Mouse (Mus musculus) MN1 (cell line): ENCODE measurements around the gene Aftph.
A peak's percentile ranks its signal among the peaks of the same experiment; 100 is the strongest.
"Not testable (repeated sequence)": the region's sequence is repeated elsewhere in the genome, so short reads cannot be mapped to it uniquely, and the experiment has no call there.

Experiments used
- DNase-seq: peaks from one replicate; pipeline ENCODE4 v3.0.0-alpha.2; 2016; ENCODE audit warnings: low spot score

Gene Aftph

DNA sequence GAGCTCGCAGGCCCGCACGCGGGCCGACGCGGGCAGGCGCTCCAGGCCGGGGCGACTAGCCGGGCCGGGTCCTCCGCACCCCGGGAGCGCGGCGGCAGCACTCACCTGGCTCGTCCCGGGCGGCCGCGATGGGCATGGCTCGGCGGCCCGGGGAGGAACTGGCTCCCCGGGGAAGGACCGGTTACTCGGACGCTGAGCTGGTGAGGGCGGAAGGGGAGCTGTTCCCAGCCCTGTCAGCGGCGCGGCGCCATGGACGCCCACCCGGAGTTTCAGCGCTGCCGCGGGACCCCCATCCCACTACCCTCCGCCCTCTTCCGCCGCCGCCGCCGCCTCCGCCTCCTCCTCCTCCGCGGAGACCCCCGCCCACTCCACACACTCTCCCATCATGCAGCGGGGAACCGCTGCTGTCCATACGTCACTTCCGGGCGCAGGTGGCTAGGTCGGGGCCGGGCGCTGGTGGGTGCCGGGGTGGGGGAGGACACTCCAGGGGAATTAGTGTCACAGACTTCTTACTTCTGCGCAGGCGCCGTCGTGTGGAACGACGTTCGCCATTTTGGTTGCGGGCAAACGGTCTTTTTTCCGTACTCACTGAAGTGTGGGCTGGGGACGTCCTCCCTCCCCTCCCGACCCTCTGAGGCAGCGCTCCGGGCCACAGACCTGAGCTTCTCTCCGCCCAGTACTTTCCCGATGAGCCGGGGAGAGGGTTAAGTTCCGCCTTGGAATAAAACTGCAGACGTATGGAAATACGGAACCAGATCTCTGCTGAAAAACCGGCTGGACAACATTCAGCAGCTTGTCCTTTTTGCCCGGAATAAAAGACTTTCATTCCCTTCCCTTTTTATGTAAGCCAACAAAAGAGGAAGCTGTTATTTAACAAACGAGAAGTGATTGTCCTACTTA is at the start of gene Aftph:
Gene Aftph, minus strand, starts transcription at position 389 of the 900 bp plus-strand sequence.
- peak; percentile 100 for DNase-seq

DNA sequence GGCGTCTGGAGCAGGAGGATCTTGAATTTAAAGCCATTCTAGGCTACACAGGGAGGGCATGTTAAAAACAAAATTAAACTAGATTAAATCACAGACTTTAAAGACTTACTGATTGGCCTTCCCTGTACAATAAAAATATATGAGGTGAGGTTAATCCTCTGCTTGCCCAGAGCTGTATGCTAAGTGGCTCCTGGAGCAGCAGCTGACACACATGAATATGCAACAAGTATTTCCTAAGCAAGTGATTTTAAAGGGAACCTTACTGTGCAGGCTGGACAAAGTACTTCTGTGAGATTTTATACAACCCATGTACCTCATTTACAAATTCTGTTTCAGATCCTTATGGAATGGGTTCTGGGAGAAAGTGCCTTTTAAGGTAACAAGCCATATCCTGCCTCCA is 47.6 kb upstream of the Aftph start:
- no peak for DNase-seq

DNA sequence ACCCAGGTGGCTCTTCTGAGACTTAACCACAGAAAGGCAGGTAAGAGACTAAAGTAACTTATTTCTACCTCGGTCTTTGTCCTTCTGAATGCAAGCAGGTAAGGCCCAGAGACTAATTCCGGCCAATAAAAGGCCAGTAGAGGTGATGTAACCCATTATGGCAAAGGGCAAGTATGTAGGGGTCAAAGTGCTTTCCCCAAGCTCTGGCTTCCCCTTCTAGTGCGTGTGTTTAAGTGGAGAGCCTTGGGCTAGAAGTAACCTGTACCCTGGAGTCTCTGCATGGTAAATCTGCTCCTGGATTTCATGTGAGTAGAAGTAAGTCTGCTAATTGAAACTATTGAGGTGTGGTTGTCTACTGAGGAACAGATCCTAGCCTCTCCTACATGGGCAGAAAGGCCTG is 46.7 kb upstream of the Aftph start:
- no peak for DNase-seq

GRCm38 (mm10) chr11:20786191-20786590 is 44.8 kb upstream of the Aftph start:
- DNase-seq: no peak

- no peak for DNase-seq
These were observed 43.8 kb upstream of the Aftph start for GRCm38 (mm10) chr11:20785186-20785585.

DNA sequence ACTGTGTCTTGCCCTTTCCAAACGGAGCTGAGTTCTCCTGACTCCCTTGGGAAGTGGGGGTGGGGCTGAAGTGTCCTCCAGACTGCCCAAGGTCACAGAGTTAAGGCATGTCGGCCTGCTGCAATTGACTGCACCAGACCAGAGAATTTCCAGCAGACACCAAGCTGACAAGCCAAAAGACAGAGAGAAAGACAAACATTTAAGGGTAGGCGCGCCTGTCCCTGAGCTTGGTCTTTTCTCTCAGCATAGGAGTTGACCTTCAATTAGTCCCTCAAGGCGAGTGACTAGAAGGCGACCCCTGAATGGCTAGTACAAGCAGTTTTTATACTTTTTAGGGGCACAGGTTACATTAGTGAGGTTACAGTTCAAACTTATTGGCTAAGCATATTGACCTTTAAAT is 43.4 kb upstream of the Aftph start:
- no peak for DNase-seq

- DNase-seq: no peak
These were observed 42.1 kb upstream of the Aftph start for GRCm38 (mm10) chr11:20783467-20783866.

DNA sequence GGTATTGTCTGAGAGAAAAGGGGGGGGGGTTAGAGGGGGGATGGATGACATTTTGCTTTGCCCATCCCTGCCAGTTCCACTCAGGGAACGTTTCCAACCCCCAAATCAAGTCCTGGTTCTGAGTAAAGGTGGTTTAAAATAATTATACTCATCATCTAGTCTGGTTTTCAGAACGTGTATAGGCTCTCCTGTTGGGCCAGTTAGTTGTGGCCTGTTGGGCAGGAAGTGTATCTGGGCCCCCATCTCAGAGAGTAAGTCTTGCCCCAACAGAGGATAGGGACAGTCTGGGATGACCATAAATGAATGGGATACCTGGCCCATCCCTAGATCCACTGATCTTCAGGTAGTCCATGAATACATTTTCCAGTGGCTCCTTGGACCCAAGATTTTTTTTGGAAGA is 41.2 kb upstream of the Aftph start:
- DNase-seq: no peak

- no peak for DNase-seq
These were observed 38.9 kb upstream of the Aftph start for GRCm38 (mm10) chr11:20780312-20780711.

DNA sequence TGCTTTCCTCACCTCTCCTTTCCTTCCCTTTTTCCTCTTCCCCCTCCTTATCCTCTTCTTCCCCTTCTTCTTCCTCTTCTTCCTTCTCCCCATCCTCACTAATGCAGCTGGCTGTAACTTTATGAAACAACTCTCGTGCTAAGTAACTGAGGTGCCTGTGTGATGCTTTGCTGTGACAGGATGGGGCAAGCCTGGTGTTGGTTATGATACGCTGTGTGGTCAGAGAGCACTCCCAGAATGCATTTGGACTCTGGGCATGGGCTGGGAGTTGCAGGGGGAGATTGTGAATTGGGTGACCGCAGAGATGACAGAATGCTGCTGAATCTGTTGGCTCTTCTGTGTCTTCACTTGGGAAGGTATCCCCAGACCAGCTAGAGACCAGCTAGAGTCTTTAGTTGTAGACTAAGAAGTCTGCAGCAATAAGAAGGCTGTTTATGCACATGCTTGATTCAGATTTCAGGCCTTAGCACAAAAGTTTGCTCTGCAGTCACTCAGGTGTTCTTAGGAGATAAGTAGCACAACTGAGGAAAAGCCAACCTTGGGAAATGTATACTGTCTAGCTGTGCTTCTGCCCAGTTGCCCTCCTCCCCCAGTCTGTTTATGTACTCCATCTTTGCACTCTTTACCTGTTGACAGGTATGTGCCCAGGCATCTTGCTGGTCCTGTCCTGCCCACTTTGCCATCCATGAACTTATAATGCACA is 37.6 kb upstream of the Aftph start:
- DNase-seq: no peak

DNA sequence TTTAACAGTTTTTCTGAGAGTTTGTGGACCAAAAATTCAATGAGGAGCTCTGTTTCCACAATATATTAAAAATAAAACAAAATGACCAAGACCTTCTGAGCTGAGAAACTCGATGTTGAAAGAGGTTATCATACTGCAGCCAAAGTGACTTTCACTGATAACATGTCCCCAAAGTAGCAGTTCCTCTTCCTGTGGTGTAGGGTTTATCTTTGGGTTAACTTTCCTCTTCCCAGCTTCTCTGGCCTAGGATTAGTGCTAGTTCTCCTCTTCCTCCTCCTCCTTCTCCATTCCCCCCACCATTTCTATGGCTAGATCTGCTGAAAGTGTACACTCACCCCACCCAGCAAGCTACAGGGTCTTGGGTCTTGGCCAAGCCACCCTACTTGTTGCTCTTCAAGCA is 36.9 kb upstream of the Aftph start:
- no peak for DNase-seq

DNA sequence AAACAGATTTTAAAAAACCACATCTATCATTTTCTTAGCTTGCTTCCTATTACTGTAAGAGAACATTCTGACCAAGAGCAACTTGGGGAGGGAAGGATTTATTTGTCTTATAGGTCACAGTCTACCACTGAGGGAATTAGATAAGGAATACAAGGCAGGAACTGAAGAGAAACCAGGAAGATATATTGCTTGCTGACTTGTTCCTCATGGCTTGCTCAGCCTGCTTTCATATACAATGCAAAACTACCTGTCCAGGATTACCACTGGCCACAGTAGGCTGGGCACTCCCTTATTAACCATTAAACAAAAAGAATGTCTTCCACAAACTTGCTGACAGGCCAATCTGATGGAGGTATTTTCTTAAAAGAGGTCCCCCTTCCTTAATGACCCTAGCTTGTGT is 35.3 kb upstream of the Aftph start:
- DNase-seq: no peak

- no peak for DNase-seq
These were observed 31.3 kb upstream of the Aftph start for GRCm38 (mm10) chr11:20772642-20773041.

- not testable (repeated sequence) for DNase-seq
These were observed 30.4 kb upstream of the Aftph start for GRCm38 (mm10) chr11:20771827-20772226.

- not testable (repeated sequence) for DNase-seq
These were observed 20.6 kb upstream of the Aftph start for GRCm38 (mm10) chr11:20761984-20762383.

DNA sequence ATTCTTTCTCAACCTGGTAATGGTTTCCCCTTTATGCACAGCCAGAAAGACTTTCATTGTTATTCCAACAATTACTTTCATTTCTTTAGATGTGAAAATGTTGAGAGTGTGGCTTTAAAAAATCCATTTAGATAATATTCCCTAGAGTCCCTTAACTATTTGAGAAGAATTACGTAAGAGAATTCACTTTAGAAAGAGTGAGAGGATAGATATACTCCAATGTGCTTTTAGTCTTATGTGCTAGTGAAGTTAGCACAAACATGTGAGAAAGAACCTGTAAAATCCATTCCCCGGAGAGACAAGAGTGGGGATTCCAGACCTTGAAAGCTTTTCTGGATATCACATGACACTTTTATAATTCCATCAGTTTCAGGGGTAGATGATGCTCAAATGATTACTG is 9.2 kb upstream of the Aftph start:
- DNase-seq: no peak

GRCm38 (mm10) chr11:20743353-20743752 is 2.0 kb upstream of the Aftph start:
- no peak for DNase-seq

- peak; percentile 91 for DNase-seq
These were observed 1.0 kb upstream of the Aftph start for GRCm38 (mm10) chr11:20742361-20742897.

DNA sequence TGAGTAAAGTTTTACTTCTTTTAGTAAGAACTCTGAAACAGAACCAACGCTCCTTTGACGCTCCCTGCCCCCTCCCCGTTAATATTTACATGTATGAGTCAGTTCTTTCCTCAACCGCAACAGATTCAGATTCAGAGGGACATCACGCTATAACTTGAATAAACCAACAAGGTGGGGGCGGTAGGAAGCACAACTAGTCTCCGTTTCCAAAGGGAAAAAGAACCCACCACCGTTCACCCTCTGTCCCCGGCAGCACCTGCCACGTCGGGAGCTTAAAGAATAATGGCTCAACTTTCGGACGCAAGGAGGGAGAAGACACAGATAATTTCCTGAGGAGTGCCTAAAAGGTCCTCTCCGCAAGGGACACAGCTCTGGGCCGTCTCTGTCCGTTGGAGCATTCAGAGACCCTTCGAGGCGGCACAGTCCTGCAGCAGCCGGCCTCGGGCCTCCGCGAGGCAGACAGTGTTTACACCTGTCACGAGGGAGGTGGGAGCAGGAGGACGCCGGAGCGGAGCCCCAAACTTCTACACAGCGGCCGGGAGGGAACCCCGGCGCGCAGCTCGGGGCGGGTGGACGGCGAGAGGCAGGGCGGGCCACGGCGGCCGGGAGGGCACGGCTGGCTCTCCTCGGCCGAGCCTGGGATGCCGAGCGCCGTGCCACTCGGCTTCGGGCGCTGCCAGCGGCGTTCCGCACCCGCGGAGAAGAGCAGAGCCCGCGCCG is 748 bp downstream of the Aftph start:
- DNase-seq: peak; percentile 68

DNA sequence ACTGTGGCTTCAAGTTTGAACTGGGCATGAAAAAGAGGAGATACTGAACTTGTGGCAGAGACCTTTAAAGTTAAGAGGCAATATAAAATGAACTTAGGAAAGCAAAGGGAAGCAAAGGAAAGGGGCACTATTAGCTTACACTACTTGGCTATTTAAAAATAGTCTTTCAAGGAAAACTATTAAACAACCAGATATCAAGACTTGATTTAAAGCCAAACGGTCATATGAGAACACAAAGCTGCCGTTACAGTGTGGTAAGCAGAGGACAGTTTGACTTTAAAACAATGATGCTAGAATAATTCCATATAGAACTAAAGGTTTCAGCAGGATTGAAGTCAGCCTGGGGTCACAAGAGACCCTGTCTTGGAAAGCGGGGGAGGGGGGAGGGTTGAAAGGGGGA is 7.3 kb downstream of the Aftph start:
- no peak for DNase-seq

GRCm38 (mm10) chr11:20733486-20734030 is 7.8 kb downstream of the Aftph start:
- DNase-seq: no peak

DNA sequence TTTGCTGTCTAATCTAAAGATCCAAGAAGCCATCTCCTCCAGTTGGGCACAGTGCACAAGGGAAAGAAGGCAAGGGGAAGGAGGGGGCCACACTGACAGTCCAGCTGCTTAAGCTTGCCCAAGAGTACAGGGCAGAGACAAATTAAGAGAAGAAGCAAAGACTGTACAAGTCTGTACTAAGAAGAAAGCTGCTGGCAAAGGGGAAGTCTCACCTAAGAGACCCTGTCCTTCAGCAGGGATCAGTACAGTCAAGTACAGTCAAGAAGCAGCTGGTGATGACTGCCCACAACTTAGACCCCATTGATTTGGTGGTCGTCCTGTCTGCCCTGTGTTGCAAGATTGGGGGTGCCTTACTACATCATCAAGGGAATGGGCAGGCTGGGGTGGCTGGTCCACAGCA is 12.0 kb downstream of the Aftph start:
- DNase-seq: no peak
